Mouse (Mus musculus) myocyte (in vitro differentiated cells): ENCODE measurements around the gene H2-K1.

ENCODE experiments used
- E2F4 ChIP-seq: IDR thresholded peaks from one replicate; pipeline ENCODE4 v1.6.1; 2011; ENCODE audit warnings: mild to moderate bottlenecking, control low read depth, moderate library complexity; ENCODE audit not compliant: insufficient read depth
- MAX ChIP-seq: IDR thresholded peaks from one replicate; pipeline ENCODE4 v1.6.1; 2011; ENCODE audit warnings: low read depth, mild to moderate bottlenecking, control low read depth
- MYOD1 ChIP-seq, 3 experiments: IDR thresholded peaks; one replicate each; pipeline ENCODE4 v1.6.1; 2011; ENCODE audit warnings: control low read depth in 2 of 3, low read depth in 2 of 3, mild to moderate bottlenecking in 2 of 3, moderate library complexity in 1 of 3; ENCODE audit not compliant: insufficient read length in 2 of 3, control insufficient read depth in 1 of 3
- MYOG ChIP-seq, 3 experiments: IDR thresholded peaks; one replicate each; pipeline ENCODE4 v1.6.1; 2011; ENCODE audit warnings: control low read depth in 2 of 3, low read depth in 2 of 3, mild to moderate bottlenecking in 2 of 3; ENCODE audit not compliant: insufficient read length in 2 of 3, control insufficient read depth in 1 of 3, insufficient read depth in 1 of 3
- POLR2A ChIP-seq: IDR thresholded peaks from one replicate; pipeline ENCODE4 v1.6.1; 2011; ENCODE audit warnings: low read depth, mild to moderate bottlenecking, control low read depth, moderate library complexity; ENCODE audit not compliant: insufficient read length
- POLR2AphosphoS2 ChIP-seq: IDR thresholded peaks from one replicate; pipeline ENCODE4 v1.6.1; 2011; ENCODE audit warnings: low read depth, control low read depth; ENCODE audit not compliant: insufficient read length
- REST ChIP-seq: IDR thresholded peaks from one replicate; pipeline ENCODE4 v1.6.1; 2011; ENCODE audit warnings: mild to moderate bottlenecking, control low read depth, moderate library complexity; ENCODE audit not compliant: insufficient read depth, insufficient read length
- TCF12 ChIP-seq: IDR thresholded peaks from one replicate; pipeline ENCODE4 v1.6.1; 2011; ENCODE audit warnings: mild to moderate bottlenecking, control low read depth; ENCODE audit not compliant: poor library complexity, insufficient read depth, severe bottlenecking
- USF1 ChIP-seq: IDR thresholded peaks from one replicate; pipeline ENCODE4 v1.6.1; 2011; ENCODE audit warnings: low read depth, mild to moderate bottlenecking, control low read depth, moderate library complexity

GRCm38 (mm10) chr17:33995651-33996050 lies 4.5 kb downstream of the H2-K1 start:
- no peak for TF ChIP-seq MAX
- no peak for TF ChIP-seq USF1
- TF ChIP-seq POLR2A, result no peak
- TF ChIP-seq POLR2AphosphoS2, result no peak
- TF ChIP-seq MYOG (IDR thresholded peaks at IDR 0.05; ENCODE audit: control insufficient read depth in 1 of 3, insufficient read depth in 1 of 3, insufficient read length in 2 of 3, low read depth in 2 of 3), result no peak
- TF ChIP-seq MYOD1 (IDR thresholded peaks at IDR 0.05; ENCODE audit: control insufficient read depth in 1 of 3, insufficient read length in 2 of 3, low read depth in 2 of 3), result no peak
- no peak for TF ChIP-seq E2F4
- TF ChIP-seq REST, result no peak
- no peak for TF ChIP-seq TCF12
